Mouse (Mus musculus) brain, embryonic 14.5 days (tissue): Measurements from ENCODE around the gene Plpp2.

Experiments
- CTCF ChIP-seq: fragments of 200-500 bp; IDR thresholded peaks from 2 replicates; pipeline ENCODE4 v1.5.1; 2012; ENCODE audit warnings: inconsistent platforms, mild to moderate bottlenecking, moderate library complexity, borderline replicate concordance; ENCODE audit not compliant: insufficient read depth, insufficient read length; ENCODE audit errors: extremely low read depth
- POLR2A ChIP-seq: fragments of 200-500 bp; IDR thresholded peaks from 2 replicates; pipeline ENCODE4 v1.6.1; 2012; ENCODE audit warnings: mild to moderate bottlenecking, inconsistent platforms, borderline replicate concordance; ENCODE audit not compliant: poor library complexity, insufficient read depth, insufficient read length, severe bottlenecking; ENCODE audit errors: extremely low read depth

DNA sequence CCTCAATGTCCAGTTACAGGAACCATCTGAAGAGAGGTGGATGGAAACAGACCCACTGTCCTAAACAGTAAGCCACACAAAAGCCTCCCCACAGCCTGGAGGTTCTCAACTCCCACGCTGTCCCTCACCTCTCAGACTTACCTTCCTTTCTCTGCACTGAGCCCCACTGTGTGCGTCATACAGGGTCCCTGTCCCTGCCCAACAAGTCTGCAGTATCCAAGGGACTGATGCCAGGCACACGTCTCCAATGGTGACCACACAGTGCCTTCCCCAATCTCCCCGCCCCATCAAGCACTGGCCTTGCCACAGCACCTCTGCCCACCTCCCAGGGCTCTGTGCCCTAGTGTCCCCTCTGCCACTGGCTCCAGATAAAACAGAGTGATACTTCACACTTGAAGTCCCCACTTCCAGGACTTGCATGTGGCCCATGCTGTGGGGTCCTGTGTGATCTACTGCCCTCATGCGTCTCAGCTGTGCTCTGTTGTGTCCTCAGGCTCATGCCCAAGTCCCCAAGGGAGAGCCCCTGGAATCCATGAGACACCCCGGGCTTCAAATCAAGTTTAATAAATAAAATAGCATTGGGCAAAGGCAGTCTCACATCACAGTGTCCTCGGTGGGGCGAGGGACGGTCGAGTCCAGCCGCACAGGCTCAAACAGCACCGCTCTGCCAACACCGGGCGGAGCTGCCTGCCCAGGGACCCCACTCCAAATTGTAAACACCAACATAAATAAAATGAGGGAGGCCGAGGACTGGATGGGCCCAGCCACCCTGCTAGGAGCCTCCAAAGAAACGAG lies 6.3 kb upstream of the Plpp2 start:
- TF ChIP-seq CTCF (no peak), POLR2A (no peak)
